Mouse (Mus musculus): ENCODE results near the gene Tmem246. TPM values are rescaled to one million over a fixed set of nuclear protein-coding genes. Genes with fewer than 3 reads are reported as not detected.

Tmem246 gene
- polyA plus RNA-seq, 1 experiment from 2014 or later = 108 TPM

- Histone ChIP-seq H3K4me1 (no peaks in the 10 kb centered on the region), H3K9ac (no peak overlapping the region), H3K9me3 (no peaks in the 10 kb centered on the region), H3K36me3 (replicated peaks) (no peaks in the 10 kb centered on the region), H3K27ac (no peak overlapping the region), H3K4me3 (no peak overlapping the region), H3K27me3 (replicated peaks) (no peaks in the 10 kb centered on the region), H3K4me2 (no peak overlapping the region)
- ATAC-seq (replicated peaks) = no peak
- WGBS = 90% methylated on average over 1 of the region's 1 CpGs
These were observed 7.8 kb upstream of the Tmem246 start for GRCm38 (mm10) chr4:49605459-49605858.

- Histone ChIP-seq H3K4me2 (no peak overlapping the region), H3K36me3 (replicated peaks) (no peaks in the 10 kb centered on the region), H3K9me3 (no peaks in the 10 kb centered on the region), H3K4me1 (no peaks in the 10 kb centered on the region), H3K4me3 (no peak overlapping the region), H3K27ac (no peak overlapping the region), H3K9ac (no peak overlapping the region), H3K27me3 (replicated peaks) (no peaks in the 10 kb centered on the region)
- WGBS = 87% methylated on average over 5 of the region's 5 CpGs
- ATAC-seq (replicated peaks) = no peak
These were observed 6.9 kb upstream of the Tmem246 start for GRCm38 (mm10) chr4:49604616-49605015.

DNA sequence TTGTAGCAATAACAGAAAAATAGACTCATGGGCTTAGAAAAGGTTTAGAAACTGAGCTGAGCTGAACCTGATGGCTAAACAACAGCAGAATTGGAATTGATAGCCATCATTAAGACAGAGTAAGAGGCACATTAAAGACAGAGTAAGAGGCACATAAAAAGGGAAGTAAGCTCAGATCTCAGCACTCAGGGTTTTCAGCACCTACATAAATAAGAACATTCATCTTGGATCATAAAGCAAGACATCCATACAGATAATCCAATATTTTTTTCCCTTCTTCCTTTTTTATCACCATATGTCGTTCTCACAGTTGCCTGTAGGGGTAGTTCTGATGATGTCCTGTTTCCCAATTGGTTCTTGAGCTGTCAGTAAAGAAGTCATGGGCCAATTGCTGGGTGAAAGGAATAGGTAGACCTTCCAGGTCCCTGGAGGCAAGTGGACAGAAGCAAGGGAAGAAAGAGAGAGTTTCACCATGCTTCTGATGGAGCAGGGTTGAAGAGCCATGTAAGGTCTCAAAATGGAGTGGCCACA, 6.4 kb upstream of the Tmem246 start:
- Histone ChIP-seq H3K4me3 (no peak overlapping the region), H3K4me2 (no peak overlapping the region), H3K27me3 (replicated peaks) (no peaks in the 10 kb centered on the region), H3K9me3 (no peaks in the 10 kb centered on the region), H3K27ac (no peak overlapping the region), H3K4me1 (no peaks in the 10 kb centered on the region), H3K36me3 (replicated peaks) (no peaks in the 10 kb centered on the region), H3K9ac (no peak overlapping the region)
- WGBS = 51% methylated on average over 1 of the region's 1 CpGs
- ATAC-seq (replicated peaks) = no peak

- Histone ChIP-seq H3K27ac (no peak overlapping the region), H3K36me3 (replicated peaks) (no peaks in the 10 kb centered on the region), H3K4me3 (no peak overlapping the region), H3K27me3 (replicated peaks) (no peaks in the 10 kb centered on the region), H3K9ac (no peak overlapping the region), H3K4me2 (no peak overlapping the region), H3K9me3 (no peaks in the 10 kb centered on the region), H3K4me1 (peaks cover under 1% of the 10 kb centered on the region; the same call in 1 of the 2 replicates)
- ATAC-seq (replicated peaks) = no peak
- 78% methylated on average over 2 of the region's 2 CpGs for WGBS
These were observed 5.5 kb upstream of the Tmem246 start for GRCm38 (mm10) chr4:49603161-49603560.

DNA sequence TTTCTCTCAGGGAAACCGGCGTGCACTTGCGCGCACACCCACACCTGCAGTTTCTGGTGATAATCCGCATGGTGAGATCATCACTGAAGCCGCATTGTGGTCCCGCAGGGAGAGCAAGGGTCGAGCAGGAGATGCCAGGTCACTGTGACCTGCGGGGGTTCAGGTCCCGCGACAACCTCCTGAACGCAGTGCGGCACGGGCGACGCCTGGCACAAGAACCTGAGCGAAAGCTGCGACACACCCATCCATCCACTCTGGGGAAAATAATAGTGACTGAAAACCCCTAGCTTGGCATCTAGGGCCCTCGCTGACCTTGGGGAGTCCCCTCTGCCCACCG, 862 bp downstream of the Tmem246 start:
- Histone ChIP-seq H3K27ac (peak overlapping the region; percentile 94), H3K4me1 (peaks cover 11% of the 10 kb centered on the region), H3K36me3 (replicated peaks) (no peaks in the 10 kb centered on the region), H3K27me3 (replicated peaks) (no peaks in the 10 kb centered on the region), H3K9ac (peak overlapping the region; percentile 83), H3K9me3 (no peaks in the 10 kb centered on the region), H3K4me2 (peak overlapping the region; percentile 60), H3K4me3 (peak overlapping the region; percentile 83)
- ATAC-seq (replicated peaks) = no peak; the same call in 1 of the 2 replicates
- under 1% methylated on average over 20 of the region's 20 CpGs for WGBS

GRCm38 (mm10) chr4:49590152-49590551, 7.5 kb downstream of the Tmem246 start:
- H3K36me3 ChIP-seq (replicated peaks) = peaks cover 14% of the 10 kb centered on the region
- no peaks in the 10 kb centered on the region for H3K9me3 ChIP-seq
- no peak overlapping the region for H3K27ac ChIP-seq
- peaks cover 3% of the 10 kb centered on the region; the same call in 1 of the 2 replicates for H3K4me1 ChIP-seq
- no peak for ATAC-seq (replicated peaks)
- no peak overlapping the region for H3K4me3 ChIP-seq
- H3K4me2 ChIP-seq = no peak overlapping the region
- H3K27me3 ChIP-seq (replicated peaks) = no peaks in the 10 kb centered on the region
- 86% methylated on average over 2 of the region's 2 CpGs for WGBS
- H3K9ac ChIP-seq = no peak overlapping the region

DNA sequence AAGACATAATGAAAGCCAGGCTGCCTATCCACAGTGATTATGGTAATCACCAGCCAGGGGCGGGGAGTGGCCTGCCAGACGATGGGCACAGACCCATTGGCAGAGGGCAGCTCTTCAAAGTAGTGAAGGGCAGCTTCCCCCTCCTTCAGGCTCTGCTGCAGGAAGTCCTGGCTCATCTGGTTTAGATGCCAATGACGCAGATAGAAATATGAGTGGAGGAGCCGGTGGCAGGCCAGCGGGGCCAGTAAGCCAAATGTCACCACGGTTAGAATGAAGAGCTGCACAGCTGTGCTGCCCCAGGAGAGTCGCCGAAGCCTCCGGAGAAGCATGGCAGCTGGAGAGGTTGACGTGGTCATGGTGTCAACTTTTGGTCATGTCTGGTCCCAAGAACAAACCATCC, 10.9 kb downstream of the Tmem246 start:
- Histone ChIP-seq H3K9ac (no peak overlapping the region), H3K4me3 (no peak overlapping the region), H3K4me1 (no peaks in the 10 kb centered on the region), H3K4me2 (no peak overlapping the region), H3K9me3 (no peaks in the 10 kb centered on the region), H3K27me3 (replicated peaks) (no peaks in the 10 kb centered on the region), H3K36me3 (replicated peaks) (peaks cover 23% of the 10 kb centered on the region), H3K27ac (no peak overlapping the region)
- 91% methylated on average over 10 of the region's 10 CpGs for WGBS
- no peak for ATAC-seq (replicated peaks)

- Histone ChIP-seq H3K9ac (no peak overlapping the region), H3K4me1 (no peaks in the 10 kb centered on the region), H3K9me3 (no peaks in the 10 kb centered on the region), H3K27ac (no peak overlapping the region), H3K27me3 (replicated peaks) (no peaks in the 10 kb centered on the region), H3K4me2 (no peak overlapping the region), H3K36me3 (replicated peaks) (peaks cover 23% of the 10 kb centered on the region), H3K4me3 (no peak overlapping the region)
- WGBS = 85% methylated on average over 7 of the region's 7 CpGs
- no peak; the same call in 1 of the 2 replicates for ATAC-seq (replicated peaks)
These were observed 12.1 kb downstream of the Tmem246 start for GRCm38 (mm10) chr4:49585524-49586101.

GRCm38 (mm10) chr4:49583965-49584831, 13.5 kb downstream of the Tmem246 start:
- ATAC-seq (replicated peaks) = 0 out of 2 replicates have a peak, but pooled peaks have one; percentile 27
- Histone ChIP-seq H3K4me3 (no peak overlapping the region), H3K27me3 (replicated peaks) (no peaks in the 10 kb centered on the region), H3K4me2 (no peak overlapping the region), H3K9ac (no peak overlapping the region), H3K27ac (no peak overlapping the region), H3K36me3 (replicated peaks) (peaks cover 23% of the 10 kb centered on the region), H3K9me3 (no peaks in the 10 kb centered on the region), H3K4me1 (no peaks in the 10 kb centered on the region)
- WGBS = 58% methylated on average over 14 of the region's 14 CpGs

GRCm38 (mm10) chr4:49581256-49581655, 16.4 kb downstream of the Tmem246 start:
- Histone ChIP-seq H3K9ac (no peak overlapping the region), H3K4me3 (no peak overlapping the region), H3K36me3 (replicated peaks) (peaks cover 19% of the 10 kb centered on the region), H3K4me1 (no peaks in the 10 kb centered on the region), H3K27ac (no peak overlapping the region), H3K27me3 (replicated peaks) (no peaks in the 10 kb centered on the region), H3K9me3 (no peaks in the 10 kb centered on the region), H3K4me2 (no peak overlapping the region)
- ATAC-seq (replicated peaks) = no peak
- 80% methylated on average over 4 of the region's 4 CpGs for WGBS

DNA sequence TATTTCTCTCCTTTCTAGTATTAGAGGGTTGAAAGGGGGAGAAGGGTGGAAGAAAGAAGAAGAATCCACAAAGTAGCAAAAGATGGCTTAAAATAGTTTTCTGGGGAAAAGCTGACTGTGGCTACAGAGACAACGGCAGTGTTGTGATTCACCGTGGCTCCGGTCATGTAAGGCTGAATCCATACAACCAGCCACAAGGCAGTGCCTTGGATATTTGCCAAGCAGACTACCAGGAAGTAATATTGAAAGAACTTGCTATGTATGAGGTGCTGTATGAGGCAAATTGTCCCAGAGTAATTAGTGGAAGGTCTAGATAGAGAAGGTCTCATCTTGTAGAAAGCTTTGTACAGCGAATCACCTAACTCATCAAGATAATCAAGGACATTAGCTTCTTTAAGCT, 25.5 kb downstream of the Tmem246 start:
- WGBS = 87% methylated on average over 4 of the region's 4 CpGs
- no peak overlapping the region for H3K4me3 ChIP-seq
- no peaks in the 10 kb centered on the region for H3K27me3 ChIP-seq (replicated peaks)
- no peak for ATAC-seq (replicated peaks)
- no peaks in the 10 kb centered on the region for H3K4me1 ChIP-seq
- no peaks in the 10 kb centered on the region for H3K36me3 ChIP-seq (replicated peaks)
- no peaks in the 10 kb centered on the region for H3K9me3 ChIP-seq
- H3K4me2 ChIP-seq = no peak overlapping the region
- no peak overlapping the region for H3K27ac ChIP-seq
- no peak overlapping the region for H3K9ac ChIP-seq

DNA sequence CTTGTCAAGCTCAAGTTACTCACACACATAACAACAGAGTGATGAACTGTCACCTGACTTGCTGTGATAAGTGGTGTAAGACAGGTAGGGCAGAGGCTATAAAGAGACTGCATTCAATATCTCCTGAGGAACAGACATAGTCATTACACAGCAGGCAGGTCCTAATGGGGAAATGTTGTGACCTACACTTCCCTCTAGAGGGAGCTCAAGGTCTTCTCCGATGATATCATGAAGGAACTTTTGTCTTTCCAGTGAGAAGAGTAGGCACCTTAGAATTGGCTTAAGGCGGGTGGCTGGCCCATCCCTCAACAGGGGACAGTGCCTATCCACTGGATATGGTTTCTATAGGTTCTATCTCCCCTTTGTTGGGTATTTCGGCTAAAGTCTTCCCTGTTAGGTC, 30.1 kb downstream of the Tmem246 start:
- Histone ChIP-seq H3K4me1 (no peaks in the 10 kb centered on the region), H3K4me2 (no peak overlapping the region), H3K9me3 (no peaks in the 10 kb centered on the region), H3K27ac (no peak overlapping the region), H3K27me3 (replicated peaks) (no peaks in the 10 kb centered on the region), H3K9ac (no peak overlapping the region), H3K36me3 (replicated peaks) (no peaks in the 10 kb centered on the region), H3K4me3 (no peak overlapping the region)
- 21% methylated on average over 3 of the region's 3 CpGs for WGBS
- peak; percentile 67 for ATAC-seq (replicated peaks)

All from midbrain, embryonic 15.5 days (tissue).